Mouse (Mus musculus) C2C12 (cell line): ENCODE results near the gene Elmsan1. TPM values are rescaled to one million over a fixed set of nuclear protein-coding genes. Genes with fewer than 3 reads are reported as not detected.

Source experiments
- H3K27me3 ChIP-seq: one replicate; pipeline ENCODE4 v1.6.1; 2011; ENCODE audit not compliant: control insufficient read depth, insufficient read depth, insufficient read length
- H3K36me3 ChIP-seq: one replicate; pipeline ENCODE4 v1.6.1; 2011; ENCODE audit not compliant: control insufficient read depth, insufficient read depth
- H3K4me3 ChIP-seq: one replicate; pipeline ENCODE4 v1.5.1; 2011; ENCODE audit warnings: mild to moderate bottlenecking, control low read depth; ENCODE audit not compliant: poor library complexity, insufficient read depth, severe bottlenecking
- H3K79me2 ChIP-seq: one replicate; pipeline ENCODE4 v1.6.1; 2011; ENCODE audit not compliant: control insufficient read depth, insufficient read depth
- H3K79me3 ChIP-seq: one replicate; pipeline ENCODE4 v1.6.1; 2011; ENCODE audit warnings: low read depth, control low read depth
- H3ac ChIP-seq: one replicate; pipeline ENCODE3; 2011; ENCODE audit warnings: low read depth; ENCODE audit not compliant: control insufficient read depth, insufficient read length
- CEBPB ChIP-seq: IDR thresholded peaks from one replicate; pipeline ENCODE4 v1.6.1; 2011; ENCODE audit warnings: low read depth, mild to moderate bottlenecking, control low read depth, moderate library complexity
- CTCF ChIP-seq: IDR thresholded peaks from one replicate; pipeline ENCODE4 v1.5.1; 2011; ENCODE audit not compliant: control insufficient read depth, insufficient read depth, insufficient read length
- FOSL1 ChIP-seq: IDR thresholded peaks from one replicate; pipeline ENCODE4 v1.8.0; 2011; ENCODE audit warnings: mild to moderate bottlenecking, low read length; ENCODE audit not compliant: poor library complexity, insufficient read depth, severe bottlenecking
- MAX ChIP-seq: IDR thresholded peaks from one replicate; pipeline ENCODE4 v1.6.1; 2011; ENCODE audit warnings: mild to moderate bottlenecking, control low read depth
- MYOD1 ChIP-seq: IDR thresholded peaks from one replicate; pipeline ENCODE4 v1.6.1; 2011; ENCODE audit warnings: low read depth; ENCODE audit not compliant: control insufficient read depth, insufficient read length
- MYOG ChIP-seq: IDR thresholded peaks from one replicate; pipeline ENCODE4 v1.6.1; 2011; ENCODE audit not compliant: control insufficient read depth, insufficient read length; ENCODE audit errors: extremely low read depth
- USF1 ChIP-seq: IDR thresholded peaks from one replicate; pipeline ENCODE4 v1.6.1; 2011; ENCODE audit warnings: low read depth, mild to moderate bottlenecking, control low read depth, moderate library complexity
- long read RNA-seq, 2 experiments: library from polyadenylated mRNA; unstranded; transcript quantifications; one replicate each; pipeline ENCODE4 v2.0.0; 2019 to 2020
- polyA plus RNA-seq: library from polyadenylated mRNA; unstranded; fragments of >200 nt; fragmentation: generic; extraction: Trizol; gene quantifications from one replicate; pipeline ENCODE4 v1.2.1, GENCODE M21; 2012; ENCODE audit warnings: missing spikeins

The Elmsan1 gene
- 6.5 TPM for polyA plus RNA-seq
- long read RNA-seq, experiment 1, partial matches to known transcripts: 1 of 3 reads
- long read RNA-seq, experiment 1, other reads (novel, unspliced or antisense): 1 of 3 reads
- long read RNA-seq, experiment 2, partial matches to known transcripts: 0 of 5 reads
- long read RNA-seq, experiment 2, other reads (novel, unspliced or antisense): 5 of 5 reads

GRCm38 (mm10) chr12:84218289-84219120, at the start of gene Elmsan1:
Elmsan1 (minus strand) TSS chr12:84218881.
- Histone ChIP-seq H3K79me3 (peaks cover 29% of the 10 kb centered on the region), H3K79me2 (peaks cover 59% of the 10 kb centered on the region), H3K27me3 (no peaks in the 10 kb centered on the region), H3K4me3 (peak within 1 kb of the TSS; percentile 74), H3ac (peak within 1 kb of the TSS; percentile 98), H3K36me3 (no peaks in the 10 kb centered on the region)
- TF ChIP-seq MAX (no peak), CTCF (no peak), USF1 (no peak), MYOD1 (no peak), MYOG (no peak), FOSL1 (no peak), CEBPB (no peak)

- H3K79me2 ChIP-seq: no peaks in the 10 kb centered on the region
- H3ac ChIP-seq: no peak overlapping the region
- H3K27me3 ChIP-seq: peaks cover under 1% of the 10 kb centered on the region
- no peaks in the 10 kb centered on the region for H3K36me3 ChIP-seq
- no peak for TF ChIP-seq USF1
- TF ChIP-seq FOSL1: no peak
- TF ChIP-seq CEBPB: no peak
- TF ChIP-seq MYOD1: no peak
- no peak for TF ChIP-seq MAX
- no peak for TF ChIP-seq CTCF
- TF ChIP-seq MYOG: no peak
- H3K4me3 ChIP-seq: no peak overlapping the region
- H3K79me3 ChIP-seq: no peaks in the 10 kb centered on the region
Measured at GRCm38 (mm10) chr12:84267264-84267663, 48.6 kb upstream of the Elmsan1 start.

- no peak overlapping the region for H3ac ChIP-seq
- TF ChIP-seq CEBPB (no peak), MYOD1 (no peak), CTCF (no peak), FOSL1 (no peak)
- peaks cover 6% of the 10 kb centered on the region for H3K27me3 ChIP-seq
- no peaks in the 10 kb centered on the region for H3K79me3 ChIP-seq
- no peaks in the 10 kb centered on the region for H3K36me3 ChIP-seq
- no peak overlapping the region for H3K4me3 ChIP-seq
- H3K79me2 ChIP-seq: no peaks in the 10 kb centered on the region
Measured at GRCm38 (mm10) chr12:84260363-84260762, 41.7 kb upstream of the Elmsan1 start.

GRCm38 (mm10) chr12:84254886-84255285, 36.2 kb upstream of the Elmsan1 start:
- Histone ChIP-seq H3K27me3 (no peaks in the 10 kb centered on the region), H3ac (no peak overlapping the region), H3K79me3 (no peaks in the 10 kb centered on the region), H3K79me2 (no peaks in the 10 kb centered on the region), H3K36me3 (no peaks in the 10 kb centered on the region), H3K4me3 (no peak overlapping the region)
- TF ChIP-seq CTCF: no peak
- TF ChIP-seq MYOG: no peak
- no peak for TF ChIP-seq USF1
- TF ChIP-seq MAX: no peak
- TF ChIP-seq CEBPB: no peak
- TF ChIP-seq MYOD1: no peak
- no peak for TF ChIP-seq FOSL1

GRCm38 (mm10) chr12:84252811-84253210, 34.1 kb upstream of the Elmsan1 start:
- Histone ChIP-seq H3K79me3 (no peaks in the 10 kb centered on the region), H3K4me3 (no peak overlapping the region), H3K27me3 (no peaks in the 10 kb centered on the region), H3K36me3 (no peaks in the 10 kb centered on the region), H3ac (no peak overlapping the region), H3K79me2 (no peaks in the 10 kb centered on the region)
- TF ChIP-seq USF1: peak; percentile 15
- TF ChIP-seq CTCF: no peak

- Histone ChIP-seq H3K4me3 (no peak overlapping the region), H3ac (no peak overlapping the region), H3K36me3 (no peaks in the 10 kb centered on the region), H3K27me3 (no peaks in the 10 kb centered on the region), H3K79me2 (no peaks in the 10 kb centered on the region), H3K79me3 (no peaks in the 10 kb centered on the region)
- TF ChIP-seq MYOD1 (no peak), FOSL1 (no peak), MAX (peak; percentile 25), CTCF (peak; percentile 67), MYOG (no peak), CEBPB (no peak), USF1 (no peak)
Measured at GRCm38 (mm10) chr12:84249217-84249616, 30.5 kb upstream of the Elmsan1 start.
